Mouse (Mus musculus) myocyte (in vitro differentiated cells): Measurements from ENCODE around the gene Mettl14. TPM values are rescaled to one million over a fixed set of nuclear protein-coding genes. Genes with fewer than 3 reads are reported as not detected.
"Not testable (repeated sequence)": the region's sequence is repeated elsewhere in the genome, so short reads cannot be mapped to it uniquely, and the experiment has no call there.

Experiments
- H3K27me3 ChIP-seq: one replicate; pipeline ENCODE4 v1.6.1; 2011; ENCODE audit not compliant: control insufficient read depth, insufficient read depth, insufficient read length
- H3K36me3 ChIP-seq: one replicate; pipeline ENCODE4 v1.6.1; 2011; ENCODE audit not compliant: control insufficient read depth, insufficient read depth
- H3K4me2 ChIP-seq: one replicate; pipeline ENCODE4 v1.6.1; 2011; ENCODE audit warnings: low read depth, control low read depth
- H3K4me3 ChIP-seq: one replicate; pipeline ENCODE4 v1.5.1; 2011; ENCODE audit warnings: mild to moderate bottlenecking, control low read depth, moderate library complexity
- H3K79me2 ChIP-seq: one replicate; pipeline ENCODE4 v1.6.1; 2011; ENCODE audit not compliant: control insufficient read depth, insufficient read depth
- H3ac ChIP-seq: one replicate; pipeline ENCODE4 v1.6.1; 2011; ENCODE audit not compliant: control insufficient read depth, insufficient read length
- CEBPB ChIP-seq: IDR thresholded peaks from 2 replicates; pipeline ENCODE4 v1.6.1; 2011; ENCODE audit warnings: mild to moderate bottlenecking, moderate library complexity; ENCODE audit not compliant: poor library complexity, insufficient read depth, severe bottlenecking
- E2F4 ChIP-seq: IDR thresholded peaks from one replicate; pipeline ENCODE4 v1.6.1; 2011; ENCODE audit warnings: mild to moderate bottlenecking, control low read depth, moderate library complexity; ENCODE audit not compliant: insufficient read depth
- MAX ChIP-seq: IDR thresholded peaks from one replicate; pipeline ENCODE4 v1.6.1; 2011; ENCODE audit warnings: low read depth, mild to moderate bottlenecking, control low read depth
- MYOD1 ChIP-seq, 3 experiments: IDR thresholded peaks; one replicate each; pipeline ENCODE4 v1.6.1; 2011; ENCODE audit warnings: control low read depth in 2 of 3, low read depth in 2 of 3, mild to moderate bottlenecking in 2 of 3, moderate library complexity in 1 of 3; ENCODE audit not compliant: insufficient read length in 2 of 3, control insufficient read depth in 1 of 3
- MYOG ChIP-seq, 3 experiments: IDR thresholded peaks; one replicate each; pipeline ENCODE4 v1.6.1; 2011; ENCODE audit warnings: control low read depth in 2 of 3, low read depth in 2 of 3, mild to moderate bottlenecking in 2 of 3; ENCODE audit not compliant: insufficient read length in 2 of 3, control insufficient read depth in 1 of 3, insufficient read depth in 1 of 3
- POLR2A ChIP-seq: IDR thresholded peaks from one replicate; pipeline ENCODE4 v1.6.1; 2011; ENCODE audit warnings: low read depth, mild to moderate bottlenecking, control low read depth, moderate library complexity; ENCODE audit not compliant: insufficient read length
- POLR2AphosphoS2 ChIP-seq: IDR thresholded peaks from one replicate; pipeline ENCODE4 v1.6.1; 2011; ENCODE audit warnings: low read depth, control low read depth; ENCODE audit not compliant: insufficient read length
- REST ChIP-seq: IDR thresholded peaks from one replicate; pipeline ENCODE4 v1.6.1; 2011; ENCODE audit warnings: mild to moderate bottlenecking, control low read depth, moderate library complexity; ENCODE audit not compliant: insufficient read depth, insufficient read length
- SRF ChIP-seq: IDR thresholded peaks from one replicate; pipeline ENCODE4 v1.6.1; 2011; ENCODE audit warnings: low read depth; ENCODE audit not compliant: control insufficient read depth, insufficient read length
- TCF12 ChIP-seq: IDR thresholded peaks from one replicate; pipeline ENCODE4 v1.6.1; 2011; ENCODE audit warnings: mild to moderate bottlenecking, control low read depth; ENCODE audit not compliant: poor library complexity, insufficient read depth, severe bottlenecking
- TCF3 ChIP-seq: IDR thresholded peaks from one replicate; pipeline ENCODE4 v1.6.1; 2011; ENCODE audit warnings: low read depth, control low read depth; ENCODE audit not compliant: insufficient read length
- USF1 ChIP-seq: IDR thresholded peaks from one replicate; pipeline ENCODE4 v1.6.1; 2011; ENCODE audit warnings: low read depth, mild to moderate bottlenecking, control low read depth, moderate library complexity
- polyA plus RNA-seq: library from polyadenylated mRNA; unstranded; fragments of >200 nt; fragmentation: generic; extraction: Trizol; gene quantifications from one replicate; pipeline ENCODE4 v1.2.1, GENCODE M21; 2012; ENCODE audit warnings: missing spikeins

Mettl14 gene
- polyA plus RNA-seq, 1 experiment = 5.2 TPM

DNA sequence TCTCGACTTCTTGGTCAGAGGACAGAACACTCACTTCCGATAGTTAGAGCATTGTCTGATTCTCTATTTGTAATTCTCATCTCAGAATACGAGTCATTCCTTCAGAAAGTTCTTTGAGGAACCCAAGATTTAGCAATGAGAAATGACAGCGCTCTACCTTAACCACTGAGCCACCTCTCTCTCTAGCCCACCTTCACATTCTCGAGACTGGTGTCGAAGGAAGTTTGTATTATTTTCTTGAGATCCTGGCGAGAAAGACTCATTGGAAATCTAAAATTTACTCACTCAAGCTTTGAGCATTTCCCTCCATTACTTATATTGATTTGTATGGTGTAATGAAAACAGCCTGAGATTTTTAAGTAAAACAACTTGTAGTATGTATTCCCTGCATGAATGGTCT lies 1.5 kb downstream of the Mettl14 start:
- Histone ChIP-seq H3ac (no peak overlapping the region), H3K4me3 (peak overlapping the region; percentile 70), H3K27me3 (no peaks in the 10 kb centered on the region), H3K79me2 (peaks cover 30% of the 10 kb centered on the region), H3K4me2 (peak overlapping the region; percentile 86), H3K36me3 (peaks cover 17% of the 10 kb centered on the region)
- TF ChIP-seq MYOG (IDR thresholded peaks at IDR 0.05; ENCODE audit: control insufficient read depth in 1 of 3, insufficient read depth in 1 of 3, insufficient read length in 2 of 3, low read depth in 2 of 3) (no peak), CEBPB (no peak), USF1 (no peak), MYOD1 (IDR thresholded peaks at IDR 0.05; ENCODE audit: control insufficient read depth in 1 of 3, insufficient read length in 2 of 3, low read depth in 2 of 3) (no peak), POLR2AphosphoS2 (no peak), TCF12 (no peak), E2F4 (no peak), REST (no peak), TCF3 (no peak), MAX (no peak)

DNA sequence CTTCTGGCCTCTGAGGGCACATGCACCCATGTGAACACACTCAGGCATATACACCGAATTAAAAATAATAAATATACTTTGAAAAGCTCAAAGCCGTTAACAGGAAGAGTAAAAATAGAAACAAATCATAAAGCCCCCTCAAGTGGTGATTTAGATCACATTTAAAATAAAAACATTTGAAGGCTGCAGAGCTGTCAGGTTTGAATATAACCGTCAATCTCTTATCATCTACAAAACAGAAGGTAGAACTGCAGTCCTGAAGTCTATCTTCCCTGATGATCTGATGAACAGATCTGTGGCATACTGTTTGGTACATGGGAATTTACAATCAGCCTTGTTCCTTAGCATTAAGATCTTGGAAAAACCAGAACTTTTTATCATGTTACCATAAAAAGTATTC lies 9.3 kb downstream of the Mettl14 start:
- H3ac ChIP-seq = no peak overlapping the region
- peaks cover 32% of the 10 kb centered on the region for H3K36me3 ChIP-seq
- TF ChIP-seq POLR2AphosphoS2 = no peak
- TF ChIP-seq TCF12 = no peak
- TF ChIP-seq SRF = no peak
- TF ChIP-seq MYOD1 (IDR thresholded peaks at IDR 0.05; ENCODE audit: control insufficient read depth in 1 of 3, insufficient read length in 2 of 3, low read depth in 2 of 3) = no peak
- TF ChIP-seq REST = no peak
- no peak for TF ChIP-seq CEBPB
- no peak for TF ChIP-seq MYOG (IDR thresholded peaks at IDR 0.05; ENCODE audit: control insufficient read depth in 1 of 3, insufficient read depth in 1 of 3, insufficient read length in 2 of 3, low read depth in 2 of 3)
- no peak for TF ChIP-seq TCF3
- TF ChIP-seq POLR2A = no peak
- TF ChIP-seq MAX = no peak
- TF ChIP-seq USF1 = no peak
- TF ChIP-seq E2F4 = no peak
- no peaks in the 10 kb centered on the region for H3K27me3 ChIP-seq
- H3K4me3 ChIP-seq = no peak overlapping the region
- H3K79me2 ChIP-seq = peaks cover 3% of the 10 kb centered on the region
- H3K4me2 ChIP-seq = no peak overlapping the region

- H3K36me3 ChIP-seq = peaks cover 19% of the 10 kb centered on the region
- no peak overlapping the region for H3K4me2 ChIP-seq
These were observed 14.0 kb downstream of the Mettl14 start for GRCm38 (mm10) chr3:123371766-123372535.

GRCm38 (mm10) chr3:123370927-123371326 lies 15.0 kb downstream of the Mettl14 start:
- H3K4me3 ChIP-seq = no peak overlapping the region
- TF ChIP-seq USF1 (no peak), MYOG (IDR thresholded peaks at IDR 0.05; ENCODE audit: control insufficient read depth in 1 of 3, insufficient read depth in 1 of 3, insufficient read length in 2 of 3, low read depth in 2 of 3) (no peak), POLR2A (no peak), MAX (no peak), REST (no peak), CEBPB (no peak), E2F4 (no peak), TCF12 (no peak), POLR2AphosphoS2 (no peak), TCF3 (no peak), SRF (no peak), MYOD1 (IDR thresholded peaks at IDR 0.05; ENCODE audit: control insufficient read depth in 1 of 3, insufficient read length in 2 of 3, low read depth in 2 of 3) (no peak)
- H3K4me2 ChIP-seq = no peak overlapping the region
- H3K36me3 ChIP-seq = peaks cover 19% of the 10 kb centered on the region
- no peak overlapping the region for H3ac ChIP-seq
- H3K27me3 ChIP-seq = no peaks in the 10 kb centered on the region
- no peaks in the 10 kb centered on the region for H3K79me2 ChIP-seq

More at GRCm38 (mm10) chr3:123371766-123372535, 14.0 kb downstream of the Mettl14 start:
- no peak overlapping the region for H3K4me3 ChIP-seq
- no peaks in the 10 kb centered on the region for H3K27me3 ChIP-seq
- H3ac ChIP-seq = no peak overlapping the region
- TF ChIP-seq USF1 = no peak
- TF ChIP-seq POLR2AphosphoS2 = no peak
- no peak for TF ChIP-seq TCF12
- no peak for TF ChIP-seq MYOG (IDR thresholded peaks at IDR 0.05; ENCODE audit: control insufficient read depth in 1 of 3, insufficient read depth in 1 of 3, insufficient read length in 2 of 3, low read depth in 2 of 3)
- no peak for TF ChIP-seq CEBPB
- no peak for TF ChIP-seq MYOD1 (IDR thresholded peaks at IDR 0.05; ENCODE audit: control insufficient read depth in 1 of 3, insufficient read length in 2 of 3, low read depth in 2 of 3)
- TF ChIP-seq TCF3 = no peak
- no peaks in the 10 kb centered on the region for H3K79me2 ChIP-seq

GRCm38 (mm10) chr3:123369161-123369560 lies 16.7 kb downstream of the Mettl14 start:
- H3K36me3 ChIP-seq = peaks cover 28% of the 10 kb centered on the region
- TF ChIP-seq MAX (no peak), TCF3 (no peak), SRF (no peak), TCF12 (no peak), POLR2AphosphoS2 (no peak), MYOD1 (IDR thresholded peaks at IDR 0.05; ENCODE audit: control insufficient read depth in 1 of 3, insufficient read length in 2 of 3, low read depth in 2 of 3) (no peak), E2F4 (no peak), REST (no peak), CEBPB (no peak)
- no peaks in the 10 kb centered on the region for H3K79me2 ChIP-seq
- H3K27me3 ChIP-seq = no peaks in the 10 kb centered on the region
- no peak overlapping the region for H3K4me3 ChIP-seq
- H3ac ChIP-seq = no peak overlapping the region
- no peak overlapping the region for H3K4me2 ChIP-seq

DNA sequence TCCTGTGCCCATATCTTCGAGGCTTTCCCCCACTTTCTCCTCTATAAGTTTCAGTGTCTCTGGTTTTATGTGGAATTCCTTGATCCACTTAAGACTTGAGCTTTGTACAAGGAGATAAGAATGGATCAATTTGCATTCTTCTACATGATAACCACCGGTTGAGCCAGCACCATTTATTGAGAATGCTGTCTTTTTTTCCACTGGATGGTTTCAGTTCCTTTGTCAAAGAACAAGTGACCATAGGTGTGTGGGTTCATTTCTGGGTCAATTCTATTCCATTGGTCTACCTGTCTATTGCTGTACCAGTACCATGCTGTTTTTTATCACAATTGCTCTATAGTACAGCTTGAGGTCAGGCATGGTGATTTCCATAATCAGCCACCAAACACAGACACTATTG lies 19.1 kb downstream of the Mettl14 start:
- not testable (repeated sequence) for H3K79me2 ChIP-seq, H3K4me3 ChIP-seq, H3K4me2 ChIP-seq, H3K27me3 ChIP-seq, H3ac ChIP-seq
- peaks cover 33% of the 10 kb centered on the region for H3K36me3 ChIP-seq
